Mouse (Mus musculus): ENCODE measurements around the gene U2af1l4. TPM values are rescaled to one million over a fixed set of nuclear protein-coding genes. Genes with fewer than 3 reads are reported as not detected.

The U2af1l4 gene
- polyA plus RNA-seq, 1 experiment, result 50.1 TPM

DNA sequence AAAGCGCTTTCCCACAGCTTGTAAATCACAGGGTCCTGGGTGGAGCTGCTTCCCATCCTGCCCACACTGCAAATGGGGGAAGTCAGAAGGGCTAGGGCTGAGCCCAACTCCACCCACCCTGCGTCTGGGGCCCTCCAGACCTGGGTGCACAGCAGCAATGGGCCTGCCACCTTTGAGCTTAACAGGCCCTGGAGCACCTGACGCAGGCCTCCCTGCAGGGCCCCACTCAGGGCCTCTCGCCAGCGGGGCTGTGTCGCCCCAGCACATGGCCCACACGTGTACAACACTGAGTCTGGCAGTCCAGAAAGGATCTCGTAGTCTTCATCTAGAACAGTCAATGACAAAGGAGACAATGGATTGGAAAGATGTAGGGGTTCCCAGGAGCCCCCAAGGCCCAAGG lies 16.8 kb downstream of the U2af1l4 start:
- H3K4me3 ChIP-seq (replicated peaks; ENCODE audit: extremely low read depth, low read depth, low read length), result no peak overlapping the region
- no peak for TF ChIP-seq CTCF (IDR thresholded peaks at IDR 0.05; ENCODE audit: insufficient read depth, low read length)
- TF ChIP-seq POLR2A (IDR thresholded peaks at IDR 0.05; ENCODE audit: borderline replicate concordance, extremely low read depth, low read depth, low read length), result no peak
- H3K4me1 ChIP-seq (ENCODE audit: control insufficient read depth, insufficient read depth, low read length), result no peaks in the 10 kb centered on the region
- WGBS, result 88% methylated on average over 8 of the region's 8 CpGs
- no peak for DNase-seq

DNA sequence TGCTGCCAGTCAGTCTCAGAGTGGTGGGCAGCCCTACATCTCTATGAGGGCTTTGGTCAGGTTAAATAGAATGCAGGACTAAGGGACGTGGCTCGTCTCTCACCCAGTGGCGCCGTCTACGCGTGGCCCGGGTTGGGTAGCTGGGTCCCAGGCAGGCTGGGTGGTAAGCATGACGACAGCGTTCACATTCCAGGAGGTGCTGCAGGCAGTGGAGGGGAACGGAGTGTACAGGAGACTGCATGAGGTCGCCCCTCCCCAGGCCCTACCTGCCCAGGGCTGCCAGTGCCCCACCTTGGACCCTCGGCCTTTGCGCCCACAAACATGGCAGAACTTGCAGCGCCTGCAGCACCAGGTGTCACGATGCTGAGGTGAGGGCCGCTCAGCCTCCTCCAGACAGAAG lies 18.4 kb downstream of the U2af1l4 start:
- no peak for TF ChIP-seq POLR2A (IDR thresholded peaks at IDR 0.05; ENCODE audit: borderline replicate concordance, extremely low read depth, low read depth, low read length)
- no peak for TF ChIP-seq CTCF (IDR thresholded peaks at IDR 0.05; ENCODE audit: insufficient read depth, low read length)
- no peaks in the 10 kb centered on the region for H3K4me1 ChIP-seq (ENCODE audit: control insufficient read depth, insufficient read depth, low read length)
- 94% methylated on average over 16 of the region's 16 CpGs for WGBS
- H3K4me3 ChIP-seq (replicated peaks; ENCODE audit: extremely low read depth, low read depth, low read length), result no peak overlapping the region
- no peak for DNase-seq

DNA sequence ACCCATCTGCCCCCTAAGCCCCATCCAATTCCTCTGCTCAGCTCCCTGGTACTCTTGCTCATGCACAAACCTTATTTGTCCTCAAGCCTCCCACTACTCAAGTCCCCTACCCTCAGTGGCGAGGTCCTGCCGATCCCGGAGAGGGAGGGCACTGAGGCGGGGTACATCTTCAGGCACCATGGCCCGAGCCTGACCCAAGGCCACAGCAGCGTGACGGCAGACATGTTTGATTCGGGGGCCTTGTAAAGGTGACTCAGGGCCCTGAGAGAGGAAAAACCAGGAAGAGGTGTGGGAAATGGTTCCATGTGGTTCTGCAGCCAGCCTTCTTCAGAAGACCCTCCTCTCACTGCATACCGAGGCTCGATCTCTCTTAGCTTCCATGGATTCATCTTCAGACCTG lies 21.2 kb downstream of the U2af1l4 start:
- Histone ChIP-seq H3K4me1 (ENCODE audit: control insufficient read depth, insufficient read depth, low read length) (0 out of 2 replicates have a peak, but pooled peaks cover 6% of the 10 kb centered on the region), H3K4me3 (replicated peaks; ENCODE audit: extremely low read depth, low read depth, low read length) (no peak overlapping the region)
- WGBS, result 88% methylated on average over 10 of the region's 10 CpGs
- DNase-seq, result no peak
- TF ChIP-seq CTCF (IDR thresholded peaks at IDR 0.05; ENCODE audit: insufficient read depth, low read length), result no peak
- no peak for TF ChIP-seq POLR2A (IDR thresholded peaks at IDR 0.05; ENCODE audit: borderline replicate concordance, extremely low read depth, low read depth, low read length)

DNA sequence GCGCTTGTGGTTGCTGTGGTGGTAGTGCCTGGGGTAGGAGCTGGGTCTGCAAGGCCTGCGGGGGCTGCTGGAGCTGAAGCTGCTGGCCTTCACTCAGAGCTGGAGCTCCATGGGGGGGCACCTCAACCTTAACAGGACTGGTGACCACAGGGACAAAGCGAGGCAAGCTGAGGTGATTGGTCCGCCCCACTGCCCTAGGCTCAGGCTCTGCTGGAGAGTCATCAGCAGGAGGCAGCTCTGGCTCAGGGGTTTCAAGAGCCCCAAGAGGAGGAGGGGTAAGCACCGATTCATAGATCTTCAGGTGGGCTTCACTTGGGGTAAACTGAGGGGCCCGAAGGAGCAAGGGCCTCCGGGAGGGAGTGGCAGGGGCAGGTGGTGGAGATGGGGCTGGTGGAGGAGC lies 22.1 kb downstream of the U2af1l4 start:
- 93% methylated on average over 7 of the region's 7 CpGs for WGBS
- Histone ChIP-seq H3K4me1 (ENCODE audit: control insufficient read depth, insufficient read depth, low read length) (peaks cover 11% of the 10 kb centered on the region; the same call in 1 of the 2 replicates), H3K4me3 (replicated peaks; ENCODE audit: extremely low read depth, low read depth, low read length) (no peak overlapping the region)
- no peak for TF ChIP-seq POLR2A (IDR thresholded peaks at IDR 0.05; ENCODE audit: borderline replicate concordance, extremely low read depth, low read depth, low read length)
- TF ChIP-seq CTCF (IDR thresholded peaks at IDR 0.05; ENCODE audit: insufficient read depth, low read length), result no peak
- no peak for DNase-seq

DNA sequence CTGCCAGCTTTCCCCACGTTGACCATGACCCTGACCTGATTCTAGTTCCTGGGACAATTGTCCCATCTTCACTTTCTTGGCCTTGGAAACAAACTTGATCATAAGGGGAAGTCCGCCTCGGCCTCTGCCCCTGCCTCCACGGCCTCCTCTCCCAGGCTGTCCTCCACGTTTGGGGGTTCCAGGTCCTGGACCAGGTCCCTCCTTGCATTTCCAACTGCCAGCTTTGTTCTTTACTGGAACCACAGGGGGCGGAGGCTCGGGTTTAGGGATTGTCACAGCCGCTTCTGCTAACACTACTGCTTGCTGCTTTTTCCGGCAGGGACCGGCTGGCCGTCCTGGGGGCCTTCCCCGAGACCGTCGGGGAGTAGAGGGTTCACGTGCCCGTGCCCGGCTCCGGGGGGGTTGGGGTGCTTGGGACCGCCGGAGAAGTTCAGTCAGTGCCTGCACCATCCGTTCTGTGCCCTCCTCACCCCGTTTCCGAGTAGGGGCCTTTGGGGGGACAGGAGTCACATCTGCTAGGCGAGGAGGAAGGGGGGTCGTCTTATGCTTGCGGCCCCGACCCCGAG lies 23.4 kb downstream of the U2af1l4 start:
- Histone ChIP-seq H3K4me3 (replicated peaks; ENCODE audit: extremely low read depth, low read depth, low read length) (no peak overlapping the region), H3K4me1 (ENCODE audit: control insufficient read depth, insufficient read depth, low read length) (peaks cover 11% of the 10 kb centered on the region; the same call in 1 of the 2 replicates)
- 87% methylated on average over 28 of the region's 28 CpGs for WGBS
- TF ChIP-seq CTCF (IDR thresholded peaks at IDR 0.05; ENCODE audit: insufficient read depth, low read length), result no peak
- DNase-seq, result no peak

DNA sequence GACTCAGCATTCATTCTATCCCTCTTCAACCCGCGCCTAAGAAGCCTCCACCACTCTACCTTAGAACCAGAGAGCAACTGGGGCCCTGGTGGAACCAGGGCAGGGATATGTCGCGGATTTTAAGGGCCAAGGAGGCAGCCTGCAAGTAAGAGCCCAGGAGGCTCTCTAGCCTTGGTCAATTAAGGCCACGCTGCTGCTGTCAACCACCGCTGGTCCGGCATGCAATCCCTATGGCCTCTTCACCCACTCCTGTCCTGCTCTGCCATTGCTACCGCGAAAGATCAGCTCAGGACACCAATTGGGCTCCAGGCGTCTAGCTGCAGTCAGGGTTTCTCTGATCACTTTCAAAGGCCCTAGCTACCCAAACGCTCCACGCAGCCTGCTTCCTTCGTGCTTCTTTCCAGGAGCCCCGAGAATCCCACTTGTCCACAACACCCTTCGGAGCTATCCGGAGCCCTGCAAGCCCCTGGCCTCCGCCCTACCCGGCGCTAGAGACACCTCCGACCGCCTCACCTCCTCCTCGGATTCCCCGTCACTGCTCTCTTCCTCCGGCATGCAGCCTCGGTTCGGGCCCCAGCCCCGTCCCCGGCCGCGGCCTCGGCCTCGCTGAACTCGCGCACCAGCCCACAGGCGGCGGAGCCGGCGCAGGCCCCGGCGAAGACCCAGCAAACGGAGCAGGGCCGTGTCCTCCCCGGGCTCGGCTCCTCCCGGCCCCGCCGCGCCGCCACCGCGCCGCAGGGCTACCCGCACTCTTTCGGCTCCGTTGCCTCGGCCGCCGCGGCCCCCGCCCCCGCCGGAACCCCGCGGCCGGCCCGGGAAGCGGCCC lies 25.0 kb downstream of the U2af1l4 start:
- under 1% methylated on average over 50 of the region's 67 CpGs for WGBS
- Histone ChIP-seq H3K4me1 (ENCODE audit: control insufficient read depth, insufficient read depth, low read length) (peaks cover 13% of the 10 kb centered on the region), H3K4me3 (replicated peaks; ENCODE audit: extremely low read depth, low read depth, low read length) (peak overlapping the region; percentile 69)
- no peak for TF ChIP-seq CTCF (IDR thresholded peaks at IDR 0.05; ENCODE audit: insufficient read depth, low read length)
- TF ChIP-seq POLR2A (IDR thresholded peaks at IDR 0.05; ENCODE audit: borderline replicate concordance, extremely low read depth, low read depth, low read length), result no peak
- DNase-seq, result peak; percentile 70

DNA sequence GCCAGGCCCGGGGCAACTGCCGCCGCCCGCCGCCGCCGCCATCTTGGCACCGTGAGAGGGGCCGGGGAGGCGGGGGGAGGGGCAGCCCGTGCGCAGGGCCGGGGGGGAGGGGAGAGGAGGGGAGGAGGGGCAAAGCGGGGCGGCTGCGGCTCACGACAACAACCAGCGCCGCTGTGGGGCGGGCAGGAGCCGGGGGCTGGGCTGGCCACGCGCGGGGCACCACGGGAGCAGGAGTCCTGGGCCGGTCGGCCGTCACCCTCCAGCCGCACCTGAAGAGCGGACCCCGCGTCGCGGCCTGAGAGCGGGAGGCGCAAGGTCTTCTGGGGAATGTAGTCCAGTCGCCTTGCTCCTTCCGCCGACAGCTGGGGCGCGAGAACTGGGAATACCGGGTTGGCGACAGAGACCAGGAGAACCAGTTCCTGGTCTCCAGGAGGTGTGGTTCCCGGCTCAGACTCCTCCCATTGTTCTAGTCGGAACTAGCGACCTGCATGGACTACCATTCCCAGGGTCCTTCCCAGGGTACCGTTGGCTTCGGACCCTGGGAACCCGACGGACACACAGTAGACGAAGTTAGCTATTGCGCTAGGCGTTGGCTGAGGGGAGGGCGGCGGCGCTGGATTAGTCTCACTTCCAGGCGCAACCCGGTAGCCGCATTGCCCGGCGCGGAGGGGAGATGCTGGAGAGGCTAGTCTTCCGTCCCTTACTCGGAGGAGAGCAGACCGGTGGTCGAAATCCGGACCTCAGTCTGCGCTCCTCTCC lies 25.8 kb downstream of the U2af1l4 start, which contains the start of gene Kmt2b:
Kmt2b (minus strand) TSS at position 51 of the 759 bp plus-strand sequence.
- peak; percentile 95 for DNase-seq
- under 1% methylated on average over 52 of the region's 68 CpGs for WGBS
- Histone ChIP-seq H3K4me1 (ENCODE audit: control insufficient read depth, insufficient read depth, low read length) (peaks cover 15% of the 10 kb centered on the region), H3K4me3 (replicated peaks; ENCODE audit: extremely low read depth, low read depth, low read length) (peak within 1 kb of the TSS; percentile 88)
- TF ChIP-seq POLR2A (IDR thresholded peaks at IDR 0.05; ENCODE audit: borderline replicate concordance, extremely low read depth, low read depth, low read length) (peak; percentile 87; the same call in 1 of the 2 replicates), CTCF (IDR thresholded peaks at IDR 0.05; ENCODE audit: insufficient read depth, low read length) (no peak)

DNA sequence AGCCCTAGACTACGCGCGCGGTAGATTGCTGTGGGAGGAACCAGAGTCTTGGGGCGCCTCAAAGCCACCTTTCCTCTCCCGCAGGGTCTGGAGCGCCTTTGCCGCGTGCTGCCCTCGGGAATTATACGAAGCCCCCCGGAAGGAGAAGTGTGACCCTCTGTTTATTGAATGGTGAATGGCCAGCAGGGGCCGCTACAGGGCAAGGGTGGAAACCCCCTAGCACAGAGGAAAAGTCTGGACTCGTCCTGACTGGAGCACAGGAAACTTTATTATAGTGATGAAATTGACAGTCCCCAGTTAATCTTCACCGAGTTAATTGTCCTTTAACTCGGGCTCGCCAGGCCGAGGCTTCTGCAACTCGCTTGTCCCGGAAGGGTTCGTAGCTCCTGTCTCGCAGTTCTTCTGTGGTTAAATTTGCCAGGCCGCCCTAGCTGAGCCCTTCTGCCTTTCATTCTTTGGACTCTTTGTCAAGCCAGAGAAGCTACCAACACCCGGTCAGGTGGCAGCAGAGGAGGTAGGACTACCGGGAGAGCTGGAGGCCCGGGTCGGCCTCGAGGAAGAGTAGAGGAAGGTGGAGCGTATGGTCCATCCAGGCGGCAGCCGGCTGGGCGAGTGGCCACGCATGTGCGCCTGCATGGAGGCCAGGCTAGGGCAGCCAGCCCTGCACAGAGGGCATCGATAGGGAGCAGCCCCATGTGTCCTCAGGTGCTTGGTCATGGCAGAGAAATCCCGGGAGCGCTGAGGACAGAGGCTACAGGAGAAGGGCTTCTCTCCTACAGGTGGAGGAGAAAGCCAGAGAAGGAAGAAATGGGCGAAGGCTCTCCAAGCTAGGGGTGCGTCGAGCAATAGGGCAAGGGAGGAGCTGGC lies 26.6 kb downstream of the U2af1l4 start:
- TF ChIP-seq POLR2A (IDR thresholded peaks at IDR 0.05; ENCODE audit: borderline replicate concordance, extremely low read depth, low read depth, low read length) (no peak), CTCF (IDR thresholded peaks at IDR 0.05; ENCODE audit: insufficient read depth, low read length) (peak; percentile 87)
- 23% methylated on average over 40 of the region's 40 CpGs for WGBS
- H3K4me1 ChIP-seq (ENCODE audit: control insufficient read depth, insufficient read depth, low read length), result peaks cover 15% of the 10 kb centered on the region
- peak overlapping the region; percentile 88 for H3K4me3 ChIP-seq (replicated peaks; ENCODE audit: extremely low read depth, low read depth, low read length)
- peak; percentile 90 for DNase-seq
